Mouse (Mus musculus) megakaryocyte-erythroid progenitor cell, adult 5-6 weeks (primary cell): ENCODE measurements at regions not wholly inside any gene's neighbourhood (a gene's known extent, or its start where the extent isn't known, plus 50 kb on each side); places are given as distances from the start of the nearest gene placed in this dataset.

ENCODE experiments used
- ATAC-seq: replicated peaks from 2 replicates; pipeline ENCODE4 v1.8.0; 2016; ENCODE audit warnings: mild to moderate bottlenecking, inconsistent platforms; ENCODE audit not compliant: severe bottlenecking, poor library complexity, low FRiP score, low TSS enrichment

DNA sequence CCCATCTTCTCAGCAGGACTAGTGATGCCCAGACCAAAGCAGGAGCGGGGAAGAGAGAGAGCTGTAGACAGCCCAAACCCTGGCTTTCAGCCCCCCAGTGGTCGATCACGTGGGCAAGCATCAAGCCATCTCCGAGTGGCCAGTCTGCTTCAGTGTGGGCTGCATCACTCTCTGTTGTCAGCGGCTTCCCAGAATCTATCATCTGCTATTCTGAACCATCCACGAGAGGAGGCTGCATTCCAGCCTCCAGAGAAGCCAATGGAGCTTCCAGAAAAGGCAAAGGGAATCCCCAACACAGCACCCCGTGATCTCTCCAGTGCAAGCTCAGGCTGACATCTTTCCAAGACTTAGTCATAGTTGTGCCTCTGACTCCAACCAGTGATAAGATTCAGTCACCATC is 70.7 kb upstream of the Cdh4 start:
- no peak for ATAC-seq

DNA sequence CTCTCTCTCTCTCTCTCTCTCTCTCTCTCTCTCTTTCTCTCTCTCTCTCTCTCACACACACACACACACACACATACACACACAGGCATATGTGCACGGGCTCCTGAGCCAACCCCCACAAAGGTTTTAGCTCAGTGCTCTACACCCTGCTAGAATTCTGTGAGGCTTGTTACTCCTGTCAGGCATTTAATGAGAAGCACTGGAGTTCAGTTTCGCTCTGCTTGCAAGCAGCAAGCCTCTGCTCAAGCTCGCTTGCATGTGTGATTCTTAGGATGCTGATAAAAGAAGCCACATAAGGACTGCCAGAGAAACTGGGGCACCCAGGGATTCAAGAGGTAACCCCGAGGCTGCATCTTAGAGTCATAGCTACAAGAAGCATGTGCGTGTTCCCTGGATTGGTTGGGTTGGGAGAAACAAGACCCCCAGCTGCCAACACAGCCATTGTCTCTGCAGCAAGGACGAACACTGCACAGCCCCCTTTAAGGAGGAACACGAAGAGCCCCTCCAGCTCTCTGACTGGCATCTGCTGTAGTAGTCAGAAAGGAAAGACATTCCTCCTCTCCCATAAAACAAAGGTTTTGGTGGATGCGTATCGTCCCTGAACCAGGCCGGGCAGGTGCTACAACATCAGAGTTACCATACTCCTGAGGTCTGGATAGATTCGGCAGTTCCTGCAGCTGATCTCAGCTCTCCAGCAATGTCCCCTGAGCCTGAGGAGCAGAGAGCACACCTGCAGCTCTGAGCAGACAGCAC is 62.4 kb upstream of the Cdh4 start:
- ATAC-seq: no peak

DNA sequence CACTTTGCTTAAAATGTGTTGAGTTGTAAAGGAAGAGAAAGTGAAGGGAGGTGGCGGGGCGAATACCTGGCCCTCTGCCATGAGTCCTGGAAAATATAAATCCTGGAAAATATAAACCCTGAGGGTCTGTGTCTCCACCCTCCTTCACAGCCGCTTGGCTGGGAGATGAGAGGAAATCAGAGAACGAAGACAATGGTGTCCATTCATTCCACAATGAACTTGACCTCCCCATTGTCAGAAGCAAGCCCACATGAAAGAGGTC is 61.9 kb upstream of the Cdh4 start:
- no peak for ATAC-seq

DNA sequence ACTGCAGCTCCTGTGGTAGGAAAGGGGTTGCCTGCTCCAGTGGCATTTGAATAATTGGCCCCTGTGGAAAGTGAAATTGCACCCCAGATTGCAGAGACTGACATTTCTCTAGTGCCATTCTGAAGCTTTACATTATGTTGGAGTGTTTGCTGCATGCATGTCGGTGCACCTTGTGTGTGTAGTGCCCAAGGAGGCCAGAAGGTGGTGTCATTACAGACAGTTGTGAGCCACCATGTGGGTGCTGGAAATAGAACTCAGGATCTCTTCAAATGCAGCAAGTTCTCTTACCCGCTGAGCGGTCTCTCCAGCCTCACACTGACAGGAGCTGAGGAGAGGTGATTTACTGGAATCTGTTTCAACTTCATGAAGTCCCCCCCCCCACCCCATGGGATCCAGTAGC is 60.3 kb upstream of the Cdh4 start:
- no peak for ATAC-seq

DNA sequence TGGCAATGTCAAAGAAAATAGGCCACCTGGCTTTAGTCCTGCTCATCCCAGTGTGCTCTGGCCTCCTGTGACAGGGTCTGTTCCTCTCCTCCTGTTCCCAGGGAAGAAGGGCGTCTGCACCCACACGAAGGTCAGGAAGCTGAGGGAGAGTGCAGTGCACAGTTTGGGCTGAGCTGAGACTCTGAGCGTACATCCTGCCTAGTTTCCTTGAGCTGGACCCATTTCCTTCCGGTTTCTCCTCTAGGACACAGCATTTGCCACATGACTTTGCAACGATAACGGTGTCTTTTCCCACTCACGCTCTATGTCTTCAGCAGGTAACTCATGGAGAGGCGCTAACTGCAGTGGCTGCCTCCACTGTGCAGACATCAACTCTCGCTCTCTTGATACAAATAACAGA is 59.6 kb upstream of the Cdh4 start:
- ATAC-seq: no peak

DNA sequence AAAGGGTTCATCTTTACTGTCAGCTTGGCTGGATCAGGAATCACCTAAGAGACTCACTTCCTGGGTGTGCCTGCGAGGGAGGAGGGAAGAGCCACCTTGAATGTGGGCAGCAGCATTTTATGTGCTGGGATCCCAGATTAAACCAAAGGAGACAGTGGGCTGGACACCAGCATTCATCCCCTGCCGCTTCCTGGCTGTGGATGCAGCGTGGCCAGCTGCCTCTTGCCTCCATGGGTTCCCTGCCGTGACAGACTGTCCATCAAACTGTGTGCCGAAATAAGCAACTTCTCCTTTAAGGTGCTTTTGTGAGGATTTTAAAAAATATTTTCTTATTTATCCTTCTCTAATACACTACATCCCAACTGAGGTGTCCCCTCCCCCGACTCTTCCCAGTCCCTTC is 55.4 kb upstream of the Cdh4 start:
- ATAC-seq: no peak

DNA sequence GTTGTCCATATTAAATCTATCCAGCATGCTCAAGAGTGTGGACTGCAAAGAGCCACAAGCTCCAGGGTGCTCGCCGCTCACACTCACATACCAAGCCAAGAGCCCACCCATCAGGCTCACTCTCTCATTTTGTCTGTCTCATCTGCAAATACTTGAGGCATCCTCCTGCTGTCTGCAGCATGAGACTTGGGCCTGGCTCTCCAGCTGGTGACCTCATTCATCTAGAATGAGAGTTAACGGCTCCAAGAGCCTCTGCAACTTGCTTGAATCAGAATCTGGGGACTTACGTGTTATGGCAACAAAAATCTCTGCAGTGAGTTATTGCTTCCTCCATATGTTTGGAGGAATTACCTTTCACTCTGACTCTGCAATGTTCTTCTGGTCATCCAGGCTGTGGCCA is 51.7 kb upstream of the Cdh4 start:
- no peak for ATAC-seq

DNA sequence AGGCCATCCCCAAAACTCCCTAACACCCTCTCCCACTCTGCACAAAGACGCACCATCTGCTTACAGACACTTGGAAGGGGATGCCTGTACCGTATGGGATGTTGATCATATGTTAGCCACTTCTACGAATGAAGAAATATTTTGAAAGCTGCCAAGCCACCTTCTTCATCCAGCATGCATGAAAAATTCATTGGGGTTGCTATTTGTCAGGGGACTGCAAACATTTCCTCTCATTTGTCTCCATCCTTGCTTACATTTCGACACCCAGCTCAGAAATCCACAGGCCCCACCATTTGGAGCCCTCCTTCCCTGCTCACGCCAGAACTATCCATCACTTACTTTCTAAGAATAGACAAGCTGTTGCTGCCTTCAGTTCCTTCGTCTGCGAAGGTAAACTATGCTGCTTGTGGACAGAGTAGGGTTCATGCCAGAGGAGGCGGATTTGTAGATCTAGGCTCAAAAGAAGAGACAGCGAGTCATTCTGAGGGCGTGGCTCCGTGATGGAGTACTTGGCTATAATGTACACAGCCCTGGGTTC is 51.2 kb upstream of the Cdh4 start:
- ATAC-seq: no peak
